Mouse (Mus musculus) MEL-GATA-1-ER (cell line): ENCODE data around the gene Cfdp1.

Experiments
- DNase-seq: peaks from one replicate; pipeline ENCODE4 v3.0.0-alpha.2; 2012; ENCODE audit warnings: low read depth; ENCODE audit errors: extremely low read depth

Cfdp1 gene

DNA sequence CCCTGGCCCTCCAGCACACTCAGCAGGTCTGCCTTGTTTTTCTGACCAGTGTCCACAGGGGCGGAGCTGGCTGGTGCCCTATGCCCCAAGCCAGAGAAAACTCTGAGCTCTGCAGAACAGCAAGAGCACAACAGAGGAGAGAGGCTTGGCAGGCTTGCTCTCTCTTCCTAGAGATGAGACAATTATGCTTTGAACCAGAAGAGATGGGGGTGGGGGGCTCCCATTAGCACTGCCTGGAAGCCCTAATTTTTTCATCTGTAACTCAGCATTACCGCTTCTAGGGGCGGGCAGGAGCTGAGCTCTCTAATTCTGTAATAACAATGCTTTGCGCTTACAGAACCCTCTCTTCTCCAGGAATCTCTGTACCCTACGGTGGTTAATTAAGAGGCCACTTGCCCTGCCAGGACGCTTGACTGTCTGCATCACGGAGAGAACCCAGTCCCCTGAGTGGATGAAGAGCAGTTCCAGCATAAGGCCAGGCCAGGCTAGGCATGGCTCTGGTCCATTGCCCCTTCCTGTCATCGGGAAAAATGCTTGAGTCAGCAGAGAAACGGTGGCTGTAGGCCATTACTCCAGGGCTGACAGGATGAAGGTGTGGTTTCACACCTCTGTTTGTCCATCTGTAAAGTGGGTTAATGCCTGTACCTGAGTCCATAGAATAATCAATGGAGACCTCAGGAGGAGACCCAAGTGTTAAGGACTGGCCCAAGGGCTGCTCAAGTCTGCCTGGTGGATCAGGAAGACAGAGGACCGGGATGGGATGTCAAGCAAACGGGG, 111.6 kb downstream of the Cfdp1 start:
- DNase-seq: no peak

DNA sequence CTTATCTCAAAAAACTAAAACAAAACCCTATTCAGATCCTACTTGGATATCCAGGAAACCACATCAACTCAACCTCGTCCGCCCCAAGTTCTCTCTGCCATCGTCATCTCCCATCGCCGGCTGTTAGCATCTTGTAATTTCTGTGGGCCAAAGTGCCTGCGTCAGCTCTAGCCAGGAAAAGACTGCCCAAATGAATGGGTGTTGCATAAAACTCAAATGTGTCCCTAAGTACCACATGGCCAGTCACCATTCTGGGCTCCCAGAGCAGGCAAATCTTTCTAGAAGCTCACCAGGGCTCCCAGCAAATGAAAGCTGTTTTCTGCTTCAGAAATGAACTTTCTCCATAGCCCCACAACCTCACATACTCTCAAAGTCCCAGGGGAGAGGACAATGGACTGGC, 112.5 kb downstream of the Cfdp1 start:
- DNase-seq: no peak

DNA sequence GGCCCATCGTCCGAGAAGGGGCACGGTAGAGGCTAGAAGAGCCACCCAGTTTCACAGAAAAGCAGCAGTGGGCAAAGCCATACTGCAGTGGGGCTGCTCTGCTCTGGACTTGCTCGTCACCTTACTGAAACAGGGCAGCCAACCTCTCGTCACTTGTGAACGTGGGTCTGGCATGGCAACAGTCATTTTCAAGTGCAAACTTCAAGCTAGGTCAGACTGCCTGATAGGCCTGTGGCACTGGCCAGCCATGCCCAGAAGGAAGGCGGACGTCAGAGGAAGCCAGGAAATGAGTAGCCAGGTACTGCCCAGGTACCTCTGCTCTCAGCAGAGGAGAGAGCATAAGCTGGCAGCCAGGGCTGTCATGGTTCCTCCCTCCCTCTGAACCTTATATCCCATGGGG, 113.1 kb downstream of the Cfdp1 start:
- DNase-seq: no peak

DNA sequence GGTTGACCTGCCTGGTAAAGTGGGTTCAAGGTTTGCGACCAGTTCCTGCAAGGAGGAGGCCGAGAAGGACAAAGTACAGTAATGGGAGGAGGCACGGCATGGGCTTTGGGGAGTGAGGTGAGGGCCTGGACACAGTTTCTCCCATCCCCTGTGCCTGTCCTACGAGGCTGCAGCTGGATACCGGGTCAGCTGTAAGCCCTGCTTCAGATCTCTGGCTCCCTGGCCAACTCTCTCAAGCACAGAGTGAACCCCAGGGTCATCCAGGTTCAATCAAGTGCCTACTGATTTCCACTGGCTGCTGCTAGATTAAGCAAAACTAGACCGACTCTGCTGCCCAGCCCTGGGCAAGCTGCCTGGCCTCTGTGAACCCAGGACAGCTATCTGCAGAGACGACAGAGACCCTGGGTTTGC, 113.8 kb downstream of the Cfdp1 start:
- no peak for DNase-seq

DNA sequence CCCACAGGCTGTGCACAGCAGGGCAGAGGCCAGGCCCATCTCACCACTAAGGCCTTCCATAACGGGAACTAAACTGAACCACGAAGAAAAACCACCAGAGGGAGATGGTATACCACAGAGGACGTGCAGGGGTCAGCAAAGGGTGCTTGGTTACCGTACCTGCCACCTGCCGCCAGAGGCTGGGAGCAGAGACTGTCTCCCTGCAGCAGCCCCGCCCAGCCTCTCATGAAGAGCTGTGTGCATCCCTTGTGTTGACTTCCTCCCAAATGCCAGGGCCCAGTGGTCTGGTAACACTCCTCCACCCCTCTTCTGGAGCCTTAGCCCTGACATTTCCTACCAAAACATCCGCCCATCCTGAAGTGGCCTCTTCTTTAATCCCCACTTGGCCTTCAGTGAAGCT, 114.5 kb downstream of the Cfdp1 start:
- no peak for DNase-seq

DNA sequence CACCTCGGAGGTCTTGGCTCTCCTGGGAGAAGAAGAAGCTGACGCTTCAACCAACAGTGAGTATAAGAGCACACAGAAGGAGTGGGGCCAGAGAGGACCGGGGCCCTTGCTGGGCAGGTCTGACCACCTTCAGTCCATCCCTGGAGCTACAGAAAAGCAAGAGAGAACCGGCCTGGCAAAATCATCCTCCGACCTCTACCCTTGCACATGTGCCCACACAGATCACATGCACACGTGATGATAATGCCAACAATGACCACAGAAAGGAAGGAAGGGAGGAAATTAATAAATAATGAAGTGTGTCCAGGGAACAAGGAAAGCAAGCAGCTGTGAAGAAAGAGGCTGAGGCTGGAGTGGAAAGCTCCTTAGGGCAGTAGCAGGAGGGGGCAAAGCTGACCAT, 115.2 kb downstream of the Cfdp1 start:
- DNase-seq: no peak

DNA sequence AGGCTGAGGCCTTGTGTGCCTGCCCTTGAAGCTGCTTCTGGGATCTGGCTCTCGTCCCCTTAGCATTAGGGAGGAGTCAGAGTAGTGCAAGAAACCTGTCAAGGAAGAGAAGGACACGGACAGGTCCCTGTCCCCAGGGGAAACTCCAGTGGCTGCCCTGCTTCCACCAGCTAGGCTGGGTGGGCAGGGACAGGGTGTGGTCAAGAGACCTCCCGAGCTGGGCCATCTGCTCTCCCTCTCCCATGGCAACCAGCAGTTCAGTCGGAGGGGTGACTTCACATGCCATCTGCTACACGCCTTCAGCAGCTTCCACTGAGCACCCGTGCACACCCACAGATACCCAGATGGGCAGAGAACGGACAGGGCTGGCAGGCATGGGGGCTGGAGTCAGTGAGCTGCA, 117.8 kb downstream of the Cfdp1 start:
- DNase-seq: no peak

DNA sequence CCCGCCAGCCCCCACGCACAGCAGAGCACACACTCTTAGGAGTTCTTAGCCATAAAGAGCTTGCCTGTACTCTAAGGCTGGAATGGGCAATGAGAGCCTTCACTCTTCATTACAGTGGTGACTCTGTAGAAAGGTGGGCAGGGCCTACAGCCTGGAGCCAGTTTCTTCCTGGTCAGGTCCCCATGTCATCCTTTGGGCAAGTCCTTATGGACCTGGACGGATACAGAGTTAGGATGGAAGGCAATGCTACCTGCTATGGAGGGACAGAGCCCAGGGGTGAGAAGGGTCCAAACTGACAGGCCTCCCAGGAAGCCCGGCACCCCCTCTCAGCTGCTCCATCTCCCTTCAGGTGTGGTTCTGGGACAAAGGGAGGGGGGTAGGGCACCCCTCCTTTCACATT, 118.3 kb downstream of the Cfdp1 start:
- no peak for DNase-seq

DNA sequence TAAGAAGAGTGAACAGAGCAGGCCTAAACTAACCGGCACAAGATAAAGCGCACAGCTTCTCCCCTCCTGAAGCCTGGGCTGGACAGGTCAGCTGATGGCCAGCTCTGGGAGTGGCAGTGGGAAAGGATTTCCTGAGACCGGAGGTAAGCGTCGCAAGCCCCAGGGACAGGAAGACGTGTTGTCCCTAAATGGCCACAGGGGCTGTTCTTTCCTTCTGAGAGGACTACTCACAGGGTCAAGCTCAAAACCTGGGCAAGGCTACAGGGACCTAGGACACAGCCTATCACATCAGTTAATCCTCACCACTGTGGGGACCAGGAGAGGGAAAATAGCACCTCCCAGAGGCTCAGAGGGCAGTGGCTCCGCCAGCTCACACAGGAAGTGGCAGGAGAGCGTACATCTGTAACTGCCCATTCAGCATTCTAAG, 118.7 kb downstream of the Cfdp1 start:
- no peak for DNase-seq

DNA sequence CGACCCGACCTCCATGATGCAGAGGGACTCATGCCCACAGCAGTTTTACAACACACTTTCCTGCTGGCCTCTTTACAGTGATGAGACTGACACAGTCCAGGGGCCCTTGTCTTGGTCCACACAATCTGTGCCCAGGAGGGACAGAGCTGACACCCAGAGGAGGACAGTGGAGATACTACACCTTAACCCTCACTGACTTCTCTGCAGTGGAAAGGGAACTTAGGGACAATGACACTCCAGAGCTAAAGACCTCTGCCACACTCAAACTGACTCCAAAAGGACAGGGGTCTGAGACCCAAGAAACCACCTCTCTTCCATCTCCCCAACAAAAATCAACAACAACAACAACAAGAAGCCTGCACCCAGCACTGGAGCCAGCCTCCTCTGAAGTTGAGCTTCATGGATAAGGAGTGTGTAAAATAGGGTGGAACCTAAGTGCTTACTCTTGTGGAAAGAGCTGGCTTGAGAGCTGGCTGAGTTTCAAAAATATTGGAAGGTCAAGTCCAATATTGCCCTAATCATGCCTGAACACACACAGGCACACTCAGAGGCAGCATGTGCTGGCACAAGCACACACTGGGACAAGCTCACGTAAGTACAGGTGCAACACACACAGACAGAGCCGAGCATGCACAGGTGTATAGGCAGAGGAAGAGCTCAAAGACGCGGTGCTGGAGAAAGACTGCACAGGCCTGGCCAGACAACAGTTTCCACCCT, 119.7 kb downstream of the Cfdp1 start:
- DNase-seq: no peak

DNA sequence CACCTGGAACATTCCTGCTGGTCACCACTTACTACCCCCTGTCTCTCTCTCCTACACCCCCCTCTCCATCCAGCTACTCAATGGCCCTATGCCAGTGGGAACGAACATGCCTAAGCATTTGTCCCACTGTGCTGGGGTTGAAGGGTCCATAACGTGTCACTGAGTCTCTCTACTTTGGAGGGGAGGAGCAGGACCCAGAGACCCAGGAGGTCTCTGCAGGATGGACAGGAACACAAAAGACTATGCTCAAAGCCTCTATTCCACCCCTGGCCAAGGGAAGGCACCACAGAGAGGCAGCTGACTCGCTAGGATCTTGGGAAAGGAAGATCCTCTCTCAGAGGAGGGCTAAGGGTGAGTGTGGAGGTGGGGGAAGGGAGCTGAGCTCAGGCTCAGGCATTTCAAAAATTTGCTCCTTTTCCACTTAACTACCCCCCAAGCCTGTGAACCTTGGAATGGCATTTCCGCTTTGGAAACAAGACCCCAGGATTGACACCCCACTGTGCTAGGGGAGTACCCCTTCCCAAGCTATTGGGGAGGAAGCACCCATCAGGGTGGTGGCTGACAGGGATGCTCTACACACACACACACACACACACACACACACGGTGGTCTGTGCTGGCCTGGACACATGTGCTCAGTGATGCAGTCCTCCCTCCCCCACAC, 120.4 kb downstream of the Cfdp1 start:
- no peak for DNase-seq

DNA sequence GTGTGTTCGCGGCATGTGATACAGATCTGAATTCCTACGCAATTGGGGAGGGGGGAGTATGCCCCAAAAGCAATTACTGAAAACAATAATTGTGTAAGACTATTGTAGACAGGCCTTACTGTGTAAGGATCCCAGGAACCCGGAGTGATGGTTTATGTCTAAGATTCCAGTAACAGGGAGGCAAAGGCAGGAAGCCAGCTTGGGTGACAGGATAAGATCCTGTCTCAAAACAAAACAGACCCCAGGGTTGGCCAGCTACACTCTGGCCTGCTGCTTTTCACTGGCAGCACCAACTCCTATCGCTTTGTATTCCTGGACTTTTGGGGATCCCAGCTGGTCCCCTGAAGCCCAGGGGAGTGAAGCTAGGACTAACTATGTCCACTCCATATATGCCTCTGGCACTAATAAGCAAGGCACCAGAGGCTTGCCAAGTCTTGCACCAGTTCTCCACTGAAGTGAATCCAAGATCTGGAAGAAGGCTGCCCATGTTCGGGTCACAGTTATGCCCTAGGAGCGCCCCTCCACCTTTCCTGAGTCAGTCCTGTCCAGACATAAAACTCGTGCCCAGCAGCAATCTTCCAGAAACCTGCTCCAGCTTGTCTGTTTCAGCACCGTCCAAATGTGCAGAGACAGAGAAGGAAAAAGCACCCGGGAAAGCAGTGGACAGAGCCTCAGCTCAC, 121.5 kb downstream of the Cfdp1 start:
- no peak for DNase-seq

DNA sequence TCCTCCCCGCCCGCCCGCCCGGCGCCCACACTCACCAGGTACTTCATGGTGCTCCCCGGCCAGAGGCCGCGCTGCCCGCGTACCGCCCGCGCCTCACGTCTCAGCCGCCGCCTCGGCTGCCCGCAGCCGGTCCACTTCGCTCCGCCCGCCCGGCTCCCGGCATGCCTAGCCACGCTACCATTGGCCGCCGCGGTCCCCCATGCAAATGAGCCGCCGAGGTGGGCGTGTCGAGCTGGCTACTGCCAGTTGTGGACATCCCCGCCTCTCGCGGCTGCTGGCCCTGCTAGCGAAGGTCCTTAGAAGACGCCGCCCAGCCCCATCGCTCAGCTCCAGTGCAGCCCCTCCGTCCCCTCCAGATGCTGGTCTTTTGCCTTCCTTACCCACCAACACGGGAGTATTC, 122.1 kb downstream of the Cfdp1 start:
- DNase-seq: peak; percentile 67

DNA sequence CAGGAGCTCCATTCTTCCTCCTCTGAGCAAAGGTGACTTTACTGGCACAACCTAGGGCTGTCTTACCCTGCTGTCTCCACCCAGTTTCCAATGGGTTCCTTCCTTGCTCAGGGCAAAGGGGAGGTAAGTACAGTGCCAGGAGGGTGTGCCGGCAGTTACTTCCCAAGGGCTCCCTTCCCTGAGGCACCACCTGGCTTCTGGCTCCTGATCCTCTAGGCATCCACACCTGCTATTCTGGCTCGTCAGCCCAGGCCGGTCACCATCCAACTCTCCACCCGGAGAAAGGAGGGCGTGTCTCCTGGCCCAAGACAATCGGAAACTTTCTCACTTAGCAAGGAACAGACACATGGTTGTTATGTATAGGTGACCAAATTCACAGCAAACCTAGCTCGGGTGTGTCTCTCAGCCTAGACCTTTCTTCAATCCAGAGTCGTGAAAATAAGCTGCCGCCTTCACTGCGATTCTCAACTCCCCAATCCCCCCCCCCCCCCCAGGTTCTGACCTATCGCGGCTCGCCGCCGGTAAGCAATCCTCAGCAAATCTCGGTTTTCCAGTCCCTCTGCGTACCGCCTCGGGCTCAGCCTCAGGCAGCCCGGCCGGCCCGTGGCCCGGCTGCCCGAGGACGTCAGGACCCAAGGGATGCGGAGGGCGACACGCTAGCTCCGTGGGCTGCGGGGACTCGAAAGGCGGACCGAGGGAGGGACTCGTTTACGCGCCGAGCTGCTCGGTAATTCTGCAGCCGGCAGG, 122.7 kb downstream of the Cfdp1 start:
- no peak for DNase-seq

DNA sequence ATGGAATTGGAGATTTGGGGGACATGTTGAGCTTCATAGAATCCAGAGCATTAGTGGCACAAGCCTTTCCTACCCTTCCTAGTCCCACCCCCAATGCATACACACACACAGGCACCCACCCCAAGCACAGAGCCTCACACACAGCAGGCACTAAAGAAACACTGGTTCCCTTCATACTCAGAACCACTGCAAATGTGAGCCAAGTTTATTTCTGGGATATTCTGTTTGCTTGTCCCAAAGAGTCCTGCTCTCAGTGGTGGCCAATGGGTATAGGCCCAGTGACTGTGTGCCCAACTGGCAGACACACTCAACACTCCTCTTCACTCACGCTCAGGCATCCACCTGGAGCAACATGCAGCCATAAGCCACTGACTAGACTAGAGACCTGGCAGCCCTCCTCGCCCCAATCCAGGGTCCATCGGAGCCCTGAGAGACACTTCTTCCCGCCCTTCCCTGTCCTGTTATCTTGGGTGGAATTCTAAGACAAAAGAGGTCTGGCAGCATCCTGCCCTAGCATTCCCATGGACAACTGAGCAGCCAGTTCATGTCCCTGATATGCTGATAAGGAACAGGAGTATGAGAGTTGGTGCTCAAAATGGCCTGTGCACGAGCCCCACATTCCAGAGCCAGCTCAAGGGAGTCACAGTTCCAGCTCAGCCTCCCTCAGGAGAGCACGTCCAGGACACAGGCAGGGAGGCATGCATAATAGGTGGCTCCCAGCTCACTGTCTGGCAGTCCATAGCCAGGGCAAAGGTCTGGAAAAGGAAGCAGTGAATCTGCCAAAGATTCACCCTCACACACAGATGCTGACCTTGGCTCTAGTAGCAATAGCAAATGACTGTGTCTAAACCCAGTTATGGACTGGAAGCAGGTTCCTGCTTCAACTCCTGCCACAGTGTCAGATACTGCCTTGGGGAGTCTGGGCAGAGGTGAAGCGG, 124.6 kb downstream of the Cfdp1 start:
- DNase-seq: no peak

DNA sequence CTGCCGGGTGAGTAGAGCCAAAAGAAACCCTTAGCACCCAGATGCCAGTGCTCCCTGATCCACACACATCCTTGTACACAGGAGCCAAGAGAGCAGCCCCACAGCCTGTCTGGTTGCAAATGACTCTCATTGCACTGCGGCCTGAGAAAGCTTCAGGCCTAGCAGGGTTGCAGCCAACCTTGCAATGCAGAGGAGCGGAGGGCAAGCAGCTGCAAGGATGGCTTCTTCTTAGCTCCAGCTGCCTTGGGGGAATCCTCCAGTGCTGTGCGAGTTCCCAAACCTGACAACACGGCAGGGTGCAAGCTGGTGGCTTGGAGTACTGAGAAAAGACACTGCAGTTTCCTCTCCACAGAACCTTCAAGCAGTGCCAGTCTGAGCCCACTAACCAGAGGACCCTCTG, 125.6 kb downstream of the Cfdp1 start:
- DNase-seq: no peak

DNA sequence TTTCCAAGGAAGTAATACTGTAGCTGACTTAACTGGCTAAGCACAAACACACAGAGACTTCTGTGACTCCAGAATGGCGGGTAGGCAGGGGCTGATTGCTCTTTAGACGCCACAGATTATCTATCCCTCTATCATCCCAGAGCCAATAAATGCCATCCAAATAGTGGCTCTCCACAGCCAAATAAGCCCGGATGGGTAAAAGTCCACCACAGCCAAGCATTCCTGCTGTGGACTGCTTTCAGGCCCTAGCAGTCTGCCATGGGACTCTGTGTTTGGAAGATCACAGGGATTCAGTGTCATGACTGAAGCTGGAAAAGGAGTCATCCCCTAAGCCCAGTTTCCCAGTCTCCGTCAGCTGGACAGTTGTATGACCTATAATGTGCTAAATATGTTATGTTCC, 126.5 kb downstream of the Cfdp1 start:
- no peak for DNase-seq

DNA sequence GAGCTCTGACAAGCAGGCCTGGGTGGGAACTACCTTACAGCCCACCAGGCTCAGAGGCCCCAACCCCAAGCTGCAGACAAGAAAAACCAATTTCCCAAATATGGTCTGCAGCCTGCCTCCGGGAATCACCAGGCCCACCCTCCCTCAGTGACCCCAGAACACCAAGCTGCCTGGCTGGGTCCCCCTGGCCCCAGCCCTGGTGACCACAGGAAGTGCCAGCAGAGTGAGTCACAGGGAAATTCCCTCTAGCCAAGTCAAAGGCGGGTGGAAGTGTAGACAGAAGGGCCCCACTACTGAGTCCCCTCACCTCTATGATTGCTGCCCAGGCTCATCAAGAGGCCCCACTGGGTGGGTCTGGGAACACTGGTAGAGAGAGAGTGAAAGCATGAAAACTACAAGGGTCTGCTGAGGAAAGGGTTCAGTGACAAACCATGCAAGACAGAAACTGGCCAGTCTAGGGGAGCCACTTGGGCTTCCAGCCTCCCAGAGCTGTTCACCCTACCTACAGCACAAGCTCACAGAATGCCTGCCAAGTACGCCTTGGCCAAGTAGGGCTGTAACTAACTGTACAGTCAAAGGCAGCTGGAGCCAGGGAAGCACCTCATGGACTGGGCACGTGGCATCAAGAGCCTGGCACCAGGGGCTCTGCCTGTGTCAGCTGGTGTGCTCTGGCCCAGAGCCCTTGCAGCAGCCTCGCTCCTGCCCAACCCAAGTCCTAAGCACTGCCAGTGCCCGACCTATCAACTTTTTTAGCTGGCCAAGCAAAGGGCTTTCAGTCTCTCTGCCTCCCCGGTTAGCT, 127.8 kb downstream of the Cfdp1 start:
- no peak for DNase-seq

DNA sequence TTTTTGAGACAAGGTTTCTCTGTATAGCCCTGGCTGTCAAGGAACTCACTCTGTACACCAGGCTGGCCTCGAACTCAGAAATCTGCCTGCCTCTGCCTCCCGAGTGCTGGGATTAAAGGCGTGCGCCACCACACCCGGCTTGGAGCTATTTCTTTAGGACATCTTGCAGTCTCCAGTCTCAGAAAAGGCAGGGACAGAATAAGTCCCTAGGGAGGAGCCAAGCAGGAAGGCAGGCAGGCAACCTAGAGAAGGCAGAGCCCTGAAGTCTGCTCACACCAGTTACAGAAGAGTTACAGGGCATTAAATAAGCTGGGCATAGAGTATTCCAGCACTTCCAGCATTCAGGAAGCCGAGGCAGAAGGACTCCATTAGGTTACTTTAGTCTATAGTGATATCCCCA, 128.8 kb downstream of the Cfdp1 start:
- no peak for DNase-seq
